Mouse (Mus musculus) megakaryocyte progenitor cell, adult 5-6 weeks (primary cell): Measurements from ENCODE around the gene Supt16. TPM values are rescaled to one million over a fixed set of nuclear protein-coding genes. Genes with fewer than 3 reads are reported as not detected.

ENCODE experiments used
- ATAC-seq: replicated peaks from 2 replicates; pipeline ENCODE4 v1.8.0; 2016; ENCODE audit warnings: mild to moderate bottlenecking, moderate TSS enrichment, inconsistent platforms; ENCODE audit not compliant: poor library complexity
- total RNA-seq, 2 experiments: library from RNA; stranded (forward) in 1 of 2; stranded (reverse) in 1 of 2; fragments of 157-497, 149-512 nt in 1 of 2; fragments of 200-1000 nt in 1 of 2; gene quantifications; 2 replicates each; pipeline versions ENCODE4 v1.2.3 to v1.2.4; 2015 to 2017

Supt16 gene
- total RNA-seq, 2 experiments from 2014 or later, result 92.7 to 219 TPM

DNA sequence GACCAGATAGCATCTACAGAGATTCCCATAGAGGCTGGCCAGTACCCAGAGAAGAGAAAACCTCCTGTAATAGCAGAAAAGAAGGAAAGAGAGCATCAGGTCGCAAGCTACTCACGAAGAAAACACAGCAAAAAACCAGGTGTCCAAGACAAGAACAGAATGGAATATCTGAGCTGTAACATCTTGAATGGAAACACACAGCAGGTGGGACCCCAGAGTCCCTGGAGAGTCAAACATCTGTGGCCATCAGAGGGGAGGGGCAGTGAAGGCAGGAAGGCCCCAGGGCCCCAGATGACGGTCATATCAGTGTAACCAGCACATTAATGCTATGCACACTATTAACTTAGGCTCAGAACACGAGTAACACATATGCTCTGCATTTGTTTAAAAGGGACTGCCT, 47.3 kb downstream of the Supt16 start:
- no peak for ATAC-seq

DNA sequence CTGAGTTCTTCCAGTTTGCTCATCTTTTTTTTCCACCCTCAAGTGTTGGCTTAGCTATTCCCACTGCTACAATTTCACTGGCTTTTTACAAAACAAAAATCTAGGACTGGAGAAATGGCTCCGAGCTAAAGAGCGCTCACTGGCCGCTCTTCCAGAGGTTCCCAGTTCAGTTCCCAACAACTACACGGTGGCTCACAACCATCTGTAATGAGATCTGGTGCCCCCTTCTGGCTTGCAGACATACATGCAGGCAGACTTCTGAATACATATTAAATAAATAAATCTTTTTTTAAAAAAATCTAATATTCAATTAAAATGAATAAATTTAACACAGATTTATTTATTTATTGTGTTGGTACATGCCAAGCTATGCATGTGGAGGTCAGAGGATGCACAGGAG, 50.7 kb downstream of the Supt16 start:
- ATAC-seq, result peak; percentile 42; the same call in 1 of the 2 replicates

DNA sequence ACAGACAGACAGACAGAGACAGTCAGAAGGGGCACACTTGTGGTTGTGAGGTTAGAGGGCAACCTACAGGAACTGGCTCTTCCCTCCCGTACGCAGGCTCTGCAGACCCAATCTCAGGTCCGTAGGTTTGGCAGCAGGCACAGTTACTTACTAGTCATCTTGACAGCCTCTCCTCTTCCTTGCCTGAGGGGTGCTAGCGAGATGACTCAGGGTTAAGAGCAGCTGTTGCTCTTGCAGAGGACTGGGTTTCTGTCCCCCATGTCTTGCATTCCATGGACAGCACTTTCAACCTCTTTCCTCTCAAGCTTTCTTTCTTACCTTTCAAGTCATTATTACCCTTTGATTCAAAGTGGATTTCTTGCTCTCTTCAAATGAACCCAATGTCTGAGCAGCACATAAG, 53.1 kb downstream of the Supt16 start:
- ATAC-seq, result no peak

DNA sequence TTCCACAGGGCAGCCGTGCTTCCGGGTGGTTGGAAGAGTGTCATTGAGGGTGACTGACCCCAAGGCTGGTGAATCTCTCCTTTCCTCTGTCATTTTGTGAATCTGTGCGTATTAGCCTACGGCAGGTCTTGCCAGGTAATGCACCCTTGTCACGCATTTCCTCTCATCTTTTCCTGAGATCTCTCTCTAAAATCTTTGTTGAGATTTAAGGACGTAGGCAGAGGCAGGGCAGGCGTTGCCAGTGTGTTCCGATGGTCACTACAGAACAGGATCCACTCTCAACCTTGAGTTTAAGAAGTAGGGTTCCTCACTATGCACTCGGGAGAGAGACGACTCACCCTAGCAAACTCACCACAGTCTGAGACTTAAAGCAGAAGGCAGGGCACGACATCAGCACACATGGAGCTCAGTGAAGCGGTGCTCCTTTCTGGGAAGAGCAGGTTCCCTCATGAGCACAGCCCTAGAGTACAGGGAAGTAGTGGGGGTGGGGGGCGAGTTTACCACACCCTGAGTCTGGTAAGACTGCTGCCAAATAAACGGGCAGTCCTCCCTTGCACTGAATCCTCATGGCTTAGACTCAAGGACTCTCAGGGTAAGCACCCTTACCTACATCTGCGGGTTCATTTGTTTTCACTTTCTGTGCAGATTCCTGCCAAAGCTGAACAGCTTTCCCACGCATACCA, 55.6 kb downstream of the Supt16 start:
- peak; percentile 43 for ATAC-seq

DNA sequence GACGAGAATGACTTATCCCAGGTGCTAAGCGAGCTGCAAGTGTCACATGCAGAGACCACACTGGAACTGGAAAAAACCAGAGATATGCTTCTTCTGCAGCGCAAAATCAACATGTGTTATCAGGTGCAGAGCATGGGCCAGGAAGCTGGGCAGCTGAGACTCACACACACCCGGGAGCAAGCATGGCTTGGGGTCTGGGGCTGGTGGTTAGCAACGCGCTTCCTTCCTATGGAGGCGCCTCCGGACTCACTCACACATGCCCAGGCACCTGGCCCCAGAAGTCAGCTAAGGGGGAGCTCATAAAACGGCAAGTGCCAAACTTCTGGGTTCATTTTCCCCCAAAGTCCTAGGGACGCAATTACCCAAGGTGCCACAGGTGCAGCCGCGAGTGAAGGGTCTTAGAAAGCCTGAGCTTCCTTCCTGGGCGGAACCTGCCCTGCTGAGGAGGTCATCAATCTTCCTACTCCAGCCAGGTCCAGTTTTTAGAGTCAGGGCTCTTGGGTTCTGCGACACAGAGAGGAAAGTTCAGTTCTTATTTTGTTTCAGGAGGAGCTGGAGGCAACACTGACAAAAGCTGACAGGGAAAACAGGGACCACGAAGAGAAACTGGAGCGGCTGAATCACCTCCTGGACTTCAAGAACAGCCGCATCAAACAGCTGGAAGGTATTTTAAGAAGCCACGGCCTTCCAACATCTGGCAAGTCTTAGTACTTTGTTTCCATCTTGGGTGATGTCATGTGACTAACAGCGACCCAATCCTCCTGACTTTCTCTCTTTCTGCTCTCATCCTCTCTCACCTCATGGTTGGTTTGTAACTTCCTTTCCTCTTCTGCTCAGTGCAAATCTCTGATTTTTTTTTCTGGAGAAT, 56.4 kb downstream of the Supt16 start:
- ATAC-seq, result peak; percentile 73

DNA sequence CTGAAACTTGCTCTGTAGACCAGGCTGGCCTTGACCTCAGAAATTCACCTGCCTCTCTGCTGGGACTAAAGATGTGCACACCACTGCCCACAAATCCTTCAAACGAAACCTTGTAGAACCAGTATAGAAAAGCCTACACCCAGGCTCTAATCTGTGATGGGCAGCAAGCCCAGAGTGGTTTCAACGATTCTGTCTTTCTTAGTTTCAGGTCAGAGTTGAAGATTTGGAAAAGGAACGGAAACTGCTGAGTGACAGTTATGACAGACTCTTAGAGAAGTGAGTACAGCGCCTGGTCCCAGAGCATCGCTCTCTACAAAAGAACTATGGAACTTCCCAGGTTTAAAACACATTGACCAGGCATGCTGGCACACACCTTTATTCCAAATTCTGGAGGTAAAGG, 63.6 kb downstream of the Supt16 start:
- ATAC-seq, result peak; percentile 79

DNA sequence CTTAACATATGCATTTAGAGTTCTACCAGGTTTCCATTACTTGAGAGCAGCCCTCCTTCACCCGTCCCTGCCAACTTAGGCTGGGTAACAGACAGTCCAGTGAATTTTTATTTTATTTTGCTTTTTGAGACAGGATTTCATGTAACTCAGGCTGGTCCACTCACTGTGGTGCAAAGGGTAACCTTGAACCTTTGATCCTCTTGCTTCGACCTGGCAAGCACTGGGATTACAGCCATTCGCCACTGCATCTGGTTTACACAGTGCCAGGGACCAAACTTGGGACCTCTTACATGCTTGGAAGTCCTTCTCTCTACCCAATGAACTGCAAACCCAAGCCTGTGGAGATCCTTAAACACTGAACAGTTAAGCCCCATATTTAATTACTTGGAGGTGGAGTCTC, 72.6 kb downstream of the Supt16 start:
- ATAC-seq, result no peak

DNA sequence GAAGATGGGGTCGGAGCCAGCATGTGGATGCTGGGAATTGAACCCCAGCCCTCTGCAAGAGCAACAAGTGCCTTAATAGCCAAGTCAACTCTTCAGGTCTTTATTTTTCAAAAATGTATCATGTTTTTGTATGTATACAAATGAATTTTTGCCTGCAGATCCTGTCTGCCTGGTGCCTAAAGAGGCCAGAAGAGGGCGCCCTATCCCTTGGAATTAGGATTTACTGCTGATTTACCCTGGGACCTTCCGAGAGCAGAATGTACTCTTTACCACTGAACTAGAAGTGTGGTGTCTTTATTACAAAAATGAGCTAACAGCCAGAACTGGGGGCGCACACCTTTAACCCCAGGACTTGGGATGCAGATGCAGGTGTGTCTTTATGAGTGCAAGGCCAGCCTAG, 73.3 kb downstream of the Supt16 start:
- peak; percentile 79 for ATAC-seq

DNA sequence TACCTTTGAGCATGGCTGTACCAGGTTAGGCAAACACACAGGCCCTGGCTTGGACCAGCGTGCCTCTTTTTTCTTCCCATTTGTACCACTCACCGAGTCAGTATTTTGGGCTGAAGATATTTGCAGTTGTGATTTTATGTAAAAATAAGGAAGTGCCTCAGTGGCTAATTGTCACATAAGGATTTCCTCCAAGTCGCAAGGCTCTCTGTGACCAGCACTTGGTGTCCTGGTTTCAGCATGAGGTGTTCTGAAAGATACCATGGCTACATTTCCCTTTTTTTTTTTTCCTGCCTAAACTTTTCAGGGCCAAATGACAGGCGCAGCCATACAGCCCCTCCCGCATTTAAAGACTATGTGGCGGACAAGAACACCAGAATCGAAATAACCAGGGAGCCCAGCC, 77.0 kb downstream of the Supt16 start:
- peak; percentile 33 for ATAC-seq

DNA sequence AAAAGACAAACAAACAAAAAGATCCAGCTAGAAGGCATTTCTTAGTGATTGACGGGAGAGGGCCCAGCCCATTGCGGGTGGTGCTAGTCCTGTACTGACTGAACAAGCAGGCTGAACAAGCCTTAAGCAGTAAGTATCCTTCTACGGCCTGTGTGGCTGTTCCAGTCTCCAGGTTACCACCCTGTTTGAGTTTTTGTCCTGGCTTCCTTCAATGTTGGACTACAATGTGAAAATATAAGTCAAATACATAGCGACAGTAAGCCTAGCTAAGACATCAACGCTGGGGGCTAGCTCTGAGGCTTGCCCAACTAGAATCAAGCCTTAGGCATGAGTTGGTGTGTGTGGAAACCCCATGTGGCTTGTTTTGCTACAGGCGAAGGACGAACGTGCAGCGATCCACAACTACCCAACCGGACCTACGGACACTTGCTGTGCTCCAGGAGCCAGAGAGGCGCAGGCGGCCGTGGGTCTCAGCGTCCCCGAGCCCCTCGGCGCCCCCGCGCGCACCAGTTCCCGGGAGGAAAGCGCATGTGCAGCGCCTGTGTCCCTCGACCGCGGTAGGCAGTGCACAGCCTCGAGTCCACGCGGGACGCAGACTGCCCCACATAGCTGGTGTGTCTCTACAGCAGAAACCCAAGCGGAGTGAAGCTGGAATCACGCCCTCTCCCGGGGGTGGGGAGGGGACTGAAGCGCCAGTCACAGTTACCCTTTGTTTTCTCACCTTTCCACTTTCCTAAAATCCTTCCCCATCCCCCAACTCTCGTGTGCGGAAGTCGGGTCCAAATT, 78.2 kb downstream of the Supt16 start:
- ATAC-seq, result peak; percentile 72

DNA sequence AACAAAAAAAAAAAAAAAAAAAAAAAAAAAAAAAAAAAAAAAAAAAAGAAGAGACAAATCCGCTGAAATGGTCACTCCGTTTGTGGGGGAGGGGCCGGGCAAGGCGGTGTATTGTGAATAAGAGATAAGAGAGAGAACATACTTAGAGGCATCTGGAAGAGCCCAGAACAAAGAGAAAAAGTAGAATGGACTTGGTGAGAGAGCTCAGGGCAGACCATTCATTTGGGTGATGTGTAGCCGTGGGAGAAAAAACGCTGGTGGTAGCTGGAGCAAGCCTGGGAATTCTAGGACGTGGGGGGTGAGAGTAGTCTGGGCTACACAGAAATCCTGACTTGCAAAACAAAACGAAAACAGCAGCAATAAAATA, 78.8 kb downstream of the Supt16 start:
- peak; percentile 44 for ATAC-seq

DNA sequence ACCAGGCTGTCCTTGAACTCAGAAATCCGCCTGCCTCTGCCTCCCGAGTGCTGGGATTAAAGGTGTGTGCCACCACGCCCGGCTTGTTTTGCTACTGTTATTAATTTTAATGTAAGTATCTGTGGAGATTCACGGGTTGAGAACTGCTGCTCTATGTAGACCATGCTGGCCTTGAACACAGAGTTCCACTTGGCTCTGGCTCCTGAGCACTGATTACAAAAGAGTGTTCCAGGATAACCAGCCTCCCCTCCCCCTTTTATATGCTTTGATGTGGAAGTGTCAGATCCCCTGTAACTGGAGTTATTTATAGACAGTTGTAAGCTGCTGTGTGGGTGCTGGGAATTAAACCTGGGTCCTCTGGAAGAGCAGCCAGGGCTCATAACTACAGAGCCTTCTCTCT, 80.0 kb downstream of the Supt16 start:
- ATAC-seq, result no peak

DNA sequence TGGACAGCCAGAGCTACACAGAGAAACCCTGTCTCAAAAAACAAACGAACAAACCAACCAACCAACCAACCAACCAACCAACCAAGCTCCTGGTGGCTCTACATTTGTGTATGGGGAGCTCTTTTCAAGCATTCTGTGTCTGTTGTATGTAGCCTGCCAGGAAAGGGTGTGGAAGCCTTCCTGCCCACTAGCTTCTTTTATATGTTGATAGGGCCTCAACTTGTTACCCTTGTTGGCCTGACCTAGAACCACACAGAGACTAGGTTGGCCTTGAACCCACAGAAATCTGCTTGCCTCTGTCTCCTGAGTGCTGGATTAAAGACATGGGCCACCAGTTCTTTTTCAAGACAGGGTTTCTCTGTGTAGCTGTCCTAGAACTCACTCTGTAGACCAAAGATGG, 83.1 kb downstream of the Supt16 start:
- no peak for ATAC-seq

Other genes starting within 250 kb of the Supt16 start
- 3.0 and 9.1 TPM in 2 replicates for gene Arhgef40, start 212.7 kb downstream of the Supt16 start, total RNA-seq (2015)
- 5.0 and 15.2 TPM in 2 replicates for gene Arhgef40, start 212.7 kb downstream of the Supt16 start, total RNA-seq (2017)
- gene Tmem253, start 181.8 kb downstream of the Supt16 start, total RNA-seq (2015), result 0.30 TPM in 1 of 2 replicates, not detected in the other
- not detected in 2 replicates for gene Tmem253, start 181.8 kb downstream of the Supt16 start, total RNA-seq (2017)
- 6.5 and 8.5 TPM in 2 replicates for gene Zfp219, start 176.7 kb downstream of the Supt16 start, total RNA-seq (2015)
- 8.2 and 15.1 TPM in 2 replicates for gene Zfp219, start 176.7 kb downstream of the Supt16 start, total RNA-seq (2017)
- gene Olfr221, start 155.0 kb downstream of the Supt16 start, total RNA-seq (2015), result not detected in 2 replicates
- not detected in 2 replicates for gene Olfr221, start 155.0 kb downstream of the Supt16 start, total RNA-seq (2017)
- 353 and 414 TPM in 2 replicates for gene Hnrnpc, start 93.4 kb downstream of the Supt16 start, total RNA-seq (2015)
- 560 and 665 TPM in 2 replicates for gene Hnrnpc, start 93.4 kb downstream of the Supt16 start, total RNA-seq (2017)
- gene Rpgrip1, start 86.7 kb downstream of the Supt16 start, total RNA-seq (2015), result 5.2 and 7.9 TPM in 2 replicates
- gene Rpgrip1, start 86.7 kb downstream of the Supt16 start, total RNA-seq (2017), result 3.3 and 7.1 TPM in 2 replicates
- gene Chd8, start 60.4 kb upstream of the Supt16 start, total RNA-seq (2015), result 78.7 and 79.5 TPM in 2 replicates
- gene Chd8, start 60.4 kb upstream of the Supt16 start, total RNA-seq (2017), result 43.7 and 57.7 TPM in 2 replicates
- gene Tox4, start 81.7 kb upstream of the Supt16 start, total RNA-seq (2015), result 34.0 and 35.8 TPM in 2 replicates
- 41.2 and 43.0 TPM in 2 replicates for gene Tox4, start 81.7 kb upstream of the Supt16 start, total RNA-seq (2017)
- 6.5 and 8.1 TPM in 2 replicates for gene Rab2b, start 82.1 kb upstream of the Supt16 start, total RNA-seq (2015)
- gene Rab2b, start 82.1 kb upstream of the Supt16 start, total RNA-seq (2017), result 3.7 and 5.0 TPM in 2 replicates
- gene Mettl3, start 107.7 kb upstream of the Supt16 start, total RNA-seq (2015), result 49.6 and 50.3 TPM in 2 replicates
- 40.3 and 40.8 TPM in 2 replicates for gene Mettl3, start 107.7 kb upstream of the Supt16 start, total RNA-seq (2017)
- gene Sall2, start 131.3 kb upstream of the Supt16 start, total RNA-seq (2015), result 0.07 and 0.62 TPM in 2 replicates
- gene Sall2, start 131.3 kb upstream of the Supt16 start, total RNA-seq (2017), result 0.42 and 0.88 TPM in 2 replicates
- gene Olfr1513, start 159.0 kb upstream of the Supt16 start, total RNA-seq (2015), result not detected in 2 replicates
- gene Olfr1513, start 159.0 kb upstream of the Supt16 start, total RNA-seq (2017), result not detected in 2 replicates
- not detected in 2 replicates for gene Olfr1512, start 181.8 kb upstream of the Supt16 start, total RNA-seq (2015)
- gene Olfr1512, start 181.8 kb upstream of the Supt16 start, total RNA-seq (2017), result not detected in 2 replicates
- gene Olfr1511, start 200.0 kb upstream of the Supt16 start, total RNA-seq (2015), result not detected in 2 replicates
- not detected in 2 replicates for gene Olfr1511, start 200.0 kb upstream of the Supt16 start, total RNA-seq (2017)
- gene Olfr1510, start 217.0 kb upstream of the Supt16 start, total RNA-seq (2015), result not detected in 2 replicates
- not detected in 2 replicates for gene Olfr1510, start 217.0 kb upstream of the Supt16 start, total RNA-seq (2017)
- gene Olfr1509, start 245.6 kb upstream of the Supt16 start, total RNA-seq (2015), result not detected in 2 replicates
- not detected in 2 replicates for gene Olfr1509, start 245.6 kb upstream of the Supt16 start, total RNA-seq (2017)